9 mouse cellular contexts compared by ENCODE assay signal in genomic region chr11:114923961-114924360, GRCm38 (mm10). TPM values are rescaled to one million over a fixed set of nuclear protein-coding genes. Genes with fewer than 3 reads are reported as not detected.
DNase-seq lines count a peak whose midpoint lies in the region; ATAC-seq and TF ChIP-seq lines count a peak whose summit lies in the region.
"Had no signal": no experiment of that assay in that cellular context is flagged by ENCODE, and none has a peak within 500 bp of the region (broad histone marks: within the 10 kb centered on the region; RNA-seq: fewer than 3 reads in every experiment).

No protein-coding gene starts in this region.

- peak; percentile 65 for TF ChIP-seq CTCF in liver, adult 2 months (IDR thresholded peaks at IDR 0.05; ENCODE audit: low read depth, low read length)

- ATAC-seq in liver, embryonic 11.5 days (replicated peaks; ENCODE audit: low FRiP score): no peak

- no peak overlapping the region for H3K27ac ChIP-seq in liver, adult 2 months (replicated peaks; ENCODE audit: insufficient read depth, low read depth, low read length)
- H3K27ac ChIP-seq in liver, embryonic 11.5 days (ENCODE audit: low read depth, low read length): no peak overlapping the region
- H3K27ac ChIP-seq: liver, embryonic 15.5 days had no signal

- H3K9me3 ChIP-seq in liver, embryonic 11.5 days (ENCODE audit: control insufficient read depth, low read length): no peaks in the 10 kb centered on the region
- H3K9me3 ChIP-seq: liver, embryonic 15.5 days had no signal

- H3K79me2 ChIP-seq in liver, adult 2 months (ENCODE audit: control insufficient read depth, insufficient read depth, low read length): no peaks in the 10 kb centered on the region

- 72% methylated on average over 4 of the region's 4 CpGs for WGBS in liver, adult 2 months
- 73% methylated on average over 4 of the region's 4 CpGs for WGBS in liver, embryonic 11.5 days

- TF ChIP-seq POLR2A in liver, adult 2 months (IDR thresholded peaks at IDR 0.05; ENCODE audit: extremely low read depth, insufficient read depth, low read length): no peak

- no peak overlapping the region for H3K9ac ChIP-seq in liver, adult 2 months (ENCODE audit: low read depth, low read length)
- H3K9ac ChIP-seq in liver, embryonic 11.5 days (ENCODE audit: low read depth, low read length): no peak overlapping the region
- H3K9ac ChIP-seq: liver, embryonic 15.5 days had no signal

- no peaks in the 10 kb centered on the region for H3K27me3 ChIP-seq in liver, adult 2 months (ENCODE audit: control insufficient read depth, insufficient read depth, low read length)
- H3K27me3 ChIP-seq in liver, embryonic 11.5 days (replicated peaks; ENCODE audit: control insufficient read depth, insufficient read depth, low read length): no peaks in the 10 kb centered on the region
- H3K27me3 ChIP-seq: liver, embryonic 15.5 days had no signal

- no peaks in the 10 kb centered on the region for H3K4me1 ChIP-seq in liver, adult 2 months (ENCODE audit: control insufficient read depth, insufficient read depth, low read length)
- no peaks in the 10 kb centered on the region for H3K4me1 ChIP-seq in liver, embryonic 11.5 days (replicated peaks; ENCODE audit: control insufficient read depth, insufficient read depth, low read length)
- H3K4me1 ChIP-seq: liver, embryonic 15.5 days had no signal

- DNase-seq in adrenal gland, postnatal 10 days: peak; percentile 26
- DNase-seq in adrenal gland, adult 8-10 months: no peak
- DNase-seq in liver, adult 2 months (ENCODE audit: extremely low read depth, low read depth, low spot score): no peak
- no peak for DNase-seq in liver, embryonic 11.5 days (ENCODE audit: low spot score)
- DNase-seq in hindlimb bud, embryonic 11.5 days (ENCODE audit: extremely low spot score, low read depth, low spot score): peak; percentile 5
- DNase-seq in testis, postnatal 10 days (ENCODE audit: low spot score): peak; percentile 58
- DNase-seq in layer of hippocampus, adult 9-11 months: no peak
- no peak for DNase-seq in ovary, postnatal 36 days (ENCODE audit: low spot score)

- no peak overlapping the region for H3K4me3 ChIP-seq in liver, adult 2 months (ENCODE audit: insufficient read depth, low read depth, low read length)
- no peak overlapping the region for H3K4me3 ChIP-seq in liver, embryonic 11.5 days (ENCODE audit: low read depth, low read length)
- H3K4me3 ChIP-seq: liver, embryonic 15.5 days had no signal

- H3K36me3 ChIP-seq in liver, adult 2 months (ENCODE audit: control insufficient read depth, insufficient read depth, low read length): no peaks in the 10 kb centered on the region
- no peaks in the 10 kb centered on the region for H3K36me3 ChIP-seq in liver, embryonic 11.5 days (ENCODE audit: control insufficient read depth, insufficient read depth, low read length)
- H3K36me3 ChIP-seq: liver, embryonic 15.5 days had no signal

- H3K4me2 ChIP-seq in liver, embryonic 11.5 days: no peak overlapping the region
- H3K4me2 ChIP-seq: liver, embryonic 15.5 days had no signal

RNA-seq across cellular contexts. Expression of gene Cd300lb, which starts 10.2 kb away (rescaled TPM):
- total RNA-seq in adrenal gland, postnatal 10 days (2021): 1 to 10 TPM in 1 of 2 experiments, under 1 TPM in 1; 0.63 to 1.6 TPM
- 1 to 10 TPM; 1.3 to 3.1 (median 1.7) TPM for total RNA-seq in adrenal gland, adult 8-10 months (2022)
- total RNA-seq in liver, adult 2 months (2014; rRNA removed): 1.0 and 1.2 TPM in 2 replicates
- 0.35 and 0.46 TPM in 2 replicates for polyA plus RNA-seq in liver, adult 2 months (2012; rRNA removed)
- polyA plus RNA-seq in liver, embryonic 11.5 days (2014; fragmentation: Nextera tagmentation; extraction: Ambion mirVana): 0.49 and 0.55 TPM in 2 replicates

RNA-seq across cellular contexts. Expression of gene Cd300a, which starts 34.1 kb away (rescaled TPM):
- total RNA-seq in adrenal gland, postnatal 10 days (2021): 1 to 10 TPM; 1.3 to 1.5 TPM
- total RNA-seq in adrenal gland, adult 8-10 months (2022): 1 to 10 TPM; 1.1 to 3.9 (median 3.3) TPM
- 3.0 and 3.6 TPM in 2 replicates for total RNA-seq in liver, adult 2 months (2014; rRNA removed)
- polyA plus RNA-seq in liver, adult 2 months (2012; rRNA removed): 0.65 and 1.2 TPM in 2 replicates
- 4.1 and 5.4 TPM in 2 replicates for polyA plus RNA-seq in liver, embryonic 11.5 days (2014; fragmentation: Nextera tagmentation; extraction: Ambion mirVana)

RNA-seq across cellular contexts. Expression of gene Cd300c, which starts 45.0 kb away (rescaled TPM):
- not detected for total RNA-seq in adrenal gland, postnatal 10 days (2021)
- not detected for total RNA-seq in adrenal gland, adult 8-10 months (2022)
- 0.20 TPM in 1 of 2 replicates, not detected in the other for total RNA-seq in liver, adult 2 months (2014; rRNA removed)
- 0.24 and 0.49 TPM in 2 replicates for polyA plus RNA-seq in liver, adult 2 months (2012; rRNA removed)
- polyA plus RNA-seq in liver, embryonic 11.5 days (2014; fragmentation: Nextera tagmentation; extraction: Ambion mirVana): not detected in 2 replicates
- polyA plus RNA-seq: liver, embryonic 15.5 days had no signal

Comparison
In these comparisons a context has a peak if more than half of its experiments do, and no peak if none do; other contexts are left out.
1. DNase-seq: peak in adrenal gland, postnatal 10 days (single experiment), hindlimb bud, embryonic 11.5 days (single experiment) and testis, postnatal 10 days (single experiment); none in adrenal gland, adult 8-10 months (single experiment), liver, adult 2 months (single experiment), liver, embryonic 11.5 days (single experiment), layer of hippocampus, adult 9-11 months (single experiment) and ovary, postnatal 36 days (single experiment).